11 mouse cellular contexts compared by ENCODE assay signal in genomic region chr6:141311615-141312014, GRCm38 (mm10).
DNase-seq lines count a peak whose midpoint lies in the region; ATAC-seq and TF ChIP-seq lines count a peak whose summit lies in the region.
"Had no signal": no experiment of that assay in that cellular context is flagged by ENCODE, and none has a peak within 500 bp of the region (broad histone marks: within the 10 kb centered on the region; RNA-seq: fewer than 3 reads in every experiment).

No protein-coding gene starts in this region.

- no peak for TF ChIP-seq EP300 in stomach, postnatal 0 days (optimal IDR thresholded peaks at IDR 0.05)

- H3K9ac ChIP-seq in stomach, embryonic 15.5 days, result no peak overlapping the region
- no peak overlapping the region for H3K9ac ChIP-seq in stomach, postnatal 0 days (ENCODE audit: low read length)
- no peak overlapping the region for H3K9ac ChIP-seq in intestine, embryonic 16.5 days (ENCODE audit: low read depth, low read length)
- no peak overlapping the region for H3K9ac ChIP-seq in liver, embryonic 11.5 days (ENCODE audit: low read depth, low read length)
- H3K9ac ChIP-seq: liver, embryonic 12.5 days had no signal

- WGBS in stomach, embryonic 15.5 days, result 73% methylated on average over 6 of the region's 6 CpGs
- 76% methylated on average over 6 of the region's 6 CpGs for WGBS in stomach, postnatal 0 days
- WGBS in intestine, embryonic 16.5 days, result 63% methylated on average over 6 of the region's 6 CpGs
- WGBS in liver, embryonic 11.5 days, result 85% methylated on average over 6 of the region's 6 CpGs

- H3K4me1 ChIP-seq in stomach, embryonic 15.5 days, result no peaks in the 10 kb centered on the region
- no peaks in the 10 kb centered on the region for H3K4me1 ChIP-seq in stomach, postnatal 0 days (replicated peaks; ENCODE audit: control insufficient read depth, insufficient read depth)
- H3K4me1 ChIP-seq in intestine, embryonic 16.5 days (ENCODE audit: control insufficient read depth, insufficient read depth, low read length), result peaks cover 11% of the 10 kb centered on the region
- no peaks in the 10 kb centered on the region for H3K4me1 ChIP-seq in liver, embryonic 11.5 days (replicated peaks; ENCODE audit: control insufficient read depth, insufficient read depth, low read length)
- H3K4me1 ChIP-seq: liver, embryonic 12.5 days had no signal

- no peak overlapping the region for H3K4me2 ChIP-seq in stomach, embryonic 15.5 days
- no peak overlapping the region for H3K4me2 ChIP-seq in stomach, postnatal 0 days (replicated peaks; ENCODE audit: low read depth)
- H3K4me2 ChIP-seq in intestine, embryonic 16.5 days (ENCODE audit: low read depth, low read length), result no peak overlapping the region
- no peak overlapping the region for H3K4me2 ChIP-seq in liver, embryonic 11.5 days
- H3K4me2 ChIP-seq: liver, embryonic 12.5 days; midbrain, embryonic 11.5 days had no signal

- no peak overlapping the region for H3K4me3 ChIP-seq in stomach, embryonic 15.5 days (replicated peaks)
- no peak overlapping the region for H3K4me3 ChIP-seq in stomach, postnatal 0 days (ENCODE audit: low read depth, low read length)
- no peak overlapping the region for H3K4me3 ChIP-seq in intestine, embryonic 16.5 days (ENCODE audit: low read length)
- H3K4me3 ChIP-seq in liver, embryonic 11.5 days (ENCODE audit: low read depth, low read length), result no peak overlapping the region
- H3K4me3 ChIP-seq: left cerebral cortex, adult 2 months; liver, embryonic 12.5 days had no signal

- no peak overlapping the region for H3K27ac ChIP-seq in stomach, embryonic 15.5 days
- no peak overlapping the region for H3K27ac ChIP-seq in stomach, postnatal 0 days (replicated peaks)
- H3K27ac ChIP-seq in intestine, embryonic 16.5 days (ENCODE audit: low read length), result no peak overlapping the region
- no peak overlapping the region for H3K27ac ChIP-seq in liver, embryonic 11.5 days (ENCODE audit: low read depth, low read length)
- H3K27ac ChIP-seq: left cerebral cortex, adult 2 months; liver, embryonic 12.5 days had no signal

- H3K9me3 ChIP-seq in stomach, embryonic 15.5 days, result no peaks in the 10 kb centered on the region
- no peaks in the 10 kb centered on the region for H3K9me3 ChIP-seq in stomach, postnatal 0 days (ENCODE audit: control insufficient read depth, low read length)
- H3K9me3 ChIP-seq in intestine, embryonic 16.5 days (ENCODE audit: control insufficient read depth, low read length), result peaks cover 3% of the 10 kb centered on the region; the same call in 1 of the 2 replicates
- no peaks in the 10 kb centered on the region for H3K9me3 ChIP-seq in liver, embryonic 11.5 days (ENCODE audit: control insufficient read depth, low read length)
- H3K9me3 ChIP-seq: liver, embryonic 12.5 days had no signal

- 0 out of 2 replicates have a peak, but pooled peaks have one; percentile 22 for ATAC-seq in stomach, embryonic 15.5 days (ENCODE audit: insufficient read depth, low FRiP score, low read depth)
- ATAC-seq in stomach, postnatal 0 days (ENCODE audit: low FRiP score, low TSS enrichment), result no peak
- ATAC-seq in intestine, embryonic 16.5 days, result 0 out of 2 replicates have a peak, but pooled peaks have one; percentile 29
- ATAC-seq in liver, embryonic 11.5 days (replicated peaks; ENCODE audit: low FRiP score), result no peak
- ATAC-seq: liver, embryonic 12.5 days had no signal

- peak; percentile 21 for DNase-seq in gastrocnemius, postnatal 10 days
- no peak for DNase-seq in gastrocnemius, adult 18-20 months (ENCODE audit: low spot score)
- DNase-seq in stomach, postnatal 0 days (ENCODE audit: low spot score), result no peak
- peak; percentile 41 to 63 for DNase-seq in lung, postnatal 4 days
- DNase-seq in liver, embryonic 11.5 days (ENCODE audit: low spot score), result no peak
- DNase-seq in cerebellum, postnatal 14 days, result no peak

- no peaks in the 10 kb centered on the region for H3K36me3 ChIP-seq in stomach, embryonic 15.5 days
- H3K36me3 ChIP-seq in stomach, postnatal 0 days (ENCODE audit: control insufficient read depth, insufficient read depth, low read length), result no peaks in the 10 kb centered on the region
- no peaks in the 10 kb centered on the region for H3K36me3 ChIP-seq in intestine, embryonic 16.5 days (ENCODE audit: control insufficient read depth, insufficient read depth, low read length)
- H3K36me3 ChIP-seq in liver, embryonic 11.5 days (ENCODE audit: control insufficient read depth, insufficient read depth, low read length), result no peaks in the 10 kb centered on the region
- H3K36me3 ChIP-seq: liver, embryonic 12.5 days had no signal

- TF ChIP-seq CTCF in stomach, postnatal 0 days (IDR thresholded peaks at IDR 0.05; ENCODE audit: low read depth), result no peak

- H3K27me3 ChIP-seq in stomach, embryonic 15.5 days (replicated peaks), result no peaks in the 10 kb centered on the region
- H3K27me3 ChIP-seq in stomach, postnatal 0 days (ENCODE audit: control insufficient read depth, insufficient read depth, low read length), result no peaks in the 10 kb centered on the region
- no peaks in the 10 kb centered on the region for H3K27me3 ChIP-seq in intestine, embryonic 16.5 days (replicated peaks; ENCODE audit: control insufficient read depth, insufficient read depth, low read length)
- no peaks in the 10 kb centered on the region for H3K27me3 ChIP-seq in liver, embryonic 11.5 days (replicated peaks; ENCODE audit: control insufficient read depth, insufficient read depth, low read length)
- H3K27me3 ChIP-seq: liver, embryonic 12.5 days had no signal

Comparison
In these comparisons a context has a peak if more than half of its experiments do, and no peak if none do; other contexts are left out.
1. DNase-seq: peak in gastrocnemius, postnatal 10 days (single experiment) and lung, postnatal 4 days (2 of 2); none in gastrocnemius, adult 18-20 months (single experiment), stomach, postnatal 0 days (single experiment), liver, embryonic 11.5 days (single experiment) and cerebellum, postnatal 14 days (0 of 2).
2. ATAC-seq: peak in stomach, embryonic 15.5 days (single experiment) and intestine, embryonic 16.5 days (single experiment); none in stomach, postnatal 0 days (single experiment) and liver, embryonic 11.5 days (single experiment).